Mouse (Mus musculus) layer of hippocampus, adult 8-10 months (tissue): ENCODE results near the gene Plscr2. TPM values are rescaled to one million over a fixed set of nuclear protein-coding genes. Genes with fewer than 3 reads are reported as not detected.

Source experiments
- DNase-seq, 2 experiments: peaks; one replicate each; pipeline ENCODE4 v3.0.0; 2022; ENCODE audit warnings: low spot score in 2 of 2
- total RNA-seq, 4 experiments: library from RNA; stranded (reverse); gene quantifications; 2 replicates each; pipeline ENCODE4 v1.2.4; 2022

Plscr2 gene
- total RNA-seq = 1 to 10 TPM; 2.5 to 8.3 (median 6.0) TPM

- no peak for DNase-seq
These were observed at the start of gene Plscr2 for GRCm38 (mm10) chr9:92275486-92276207. Plscr2 (plus strand) TSS chr9:92275602.

DNA sequence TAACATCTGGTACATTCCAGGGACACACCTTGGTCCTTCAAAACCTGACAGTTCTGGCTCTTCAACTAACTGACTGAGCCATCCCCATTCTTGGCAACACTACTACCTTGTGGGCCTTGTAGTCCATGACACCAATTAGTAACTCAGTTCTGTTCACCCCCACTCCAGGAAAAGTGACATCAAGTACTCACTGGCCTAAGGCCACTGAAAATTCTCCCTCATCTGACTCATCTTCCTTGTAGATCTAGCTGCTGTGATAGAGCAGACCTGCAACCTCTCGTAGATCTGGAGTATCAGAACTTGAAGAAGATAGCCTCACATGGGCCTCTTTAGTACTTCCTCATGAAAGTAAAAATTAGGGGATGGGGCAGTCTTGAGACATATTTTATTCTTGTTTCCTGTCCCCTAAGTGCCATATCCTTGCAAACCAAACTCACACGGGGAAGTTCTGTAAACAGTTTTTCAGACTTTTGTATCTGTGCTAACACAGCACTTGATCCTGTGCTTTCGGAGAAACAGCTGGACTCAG lies 49.2 kb upstream of the Plscr2 start:
- DNase-seq = no peak

GRCm38 (mm10) chr9:92226795-92227194 lies 48.6 kb upstream of the Plscr2 start:
- no peak for DNase-seq

- no peak for DNase-seq
These were observed 46.3 kb upstream of the Plscr2 start for GRCm38 (mm10) chr9:92228867-92229832.

- no peak for DNase-seq
These were observed 45.6 kb upstream of the Plscr2 start for GRCm38 (mm10) chr9:92229833-92230205.

- no peak for DNase-seq
These were observed 40.4 kb upstream of the Plscr2 start for GRCm38 (mm10) chr9:92234901-92235458.

DNA sequence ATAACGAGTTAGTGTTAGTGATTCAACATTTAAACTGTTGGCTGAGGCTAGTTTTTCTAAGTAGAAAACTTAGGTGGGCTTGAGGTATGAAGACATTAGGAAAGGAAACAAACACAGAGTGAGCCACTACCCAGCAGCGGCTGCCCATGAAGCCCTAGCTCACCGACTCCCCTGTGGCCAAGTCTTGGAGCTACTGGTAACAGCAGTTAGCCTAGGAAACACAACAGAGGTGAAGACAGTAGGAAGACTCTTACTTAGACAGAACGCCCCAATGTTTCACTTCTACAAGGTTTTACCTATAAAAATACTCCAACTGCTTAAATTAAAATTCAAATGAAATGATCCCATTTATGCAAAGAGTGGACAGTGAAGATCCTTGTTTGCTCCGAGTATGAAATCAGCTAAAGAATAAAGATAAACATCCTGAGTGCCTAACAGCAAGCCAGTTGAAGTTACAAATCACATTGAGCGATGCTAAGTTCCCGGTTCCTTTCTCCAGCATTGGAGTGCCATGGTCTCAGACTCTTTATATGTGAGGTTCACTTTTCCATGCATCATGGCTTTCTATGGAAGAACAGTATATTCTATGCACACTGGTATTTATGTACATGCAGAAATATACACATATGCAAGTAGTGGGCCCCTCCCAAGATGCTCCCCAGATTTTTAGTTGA lies 26.5 kb upstream of the Plscr2 start:
- DNase-seq = no peak

- no peak for DNase-seq
These were observed 26.0 kb upstream of the Plscr2 start, which contains the start of gene Plscr1 for GRCm38 (mm10) chr9:92249447-92249852. Plscr1 (plus strand) TSS chr9:92249750.

GRCm38 (mm10) chr9:92249987-92250772 lies 25.2 kb upstream of the Plscr2 start:
- DNase-seq = peak; percentile 12 to 26

- no peak for DNase-seq
These were observed 22.7 kb upstream of the Plscr2 start for GRCm38 (mm10) chr9:92252718-92253117.

DNA sequence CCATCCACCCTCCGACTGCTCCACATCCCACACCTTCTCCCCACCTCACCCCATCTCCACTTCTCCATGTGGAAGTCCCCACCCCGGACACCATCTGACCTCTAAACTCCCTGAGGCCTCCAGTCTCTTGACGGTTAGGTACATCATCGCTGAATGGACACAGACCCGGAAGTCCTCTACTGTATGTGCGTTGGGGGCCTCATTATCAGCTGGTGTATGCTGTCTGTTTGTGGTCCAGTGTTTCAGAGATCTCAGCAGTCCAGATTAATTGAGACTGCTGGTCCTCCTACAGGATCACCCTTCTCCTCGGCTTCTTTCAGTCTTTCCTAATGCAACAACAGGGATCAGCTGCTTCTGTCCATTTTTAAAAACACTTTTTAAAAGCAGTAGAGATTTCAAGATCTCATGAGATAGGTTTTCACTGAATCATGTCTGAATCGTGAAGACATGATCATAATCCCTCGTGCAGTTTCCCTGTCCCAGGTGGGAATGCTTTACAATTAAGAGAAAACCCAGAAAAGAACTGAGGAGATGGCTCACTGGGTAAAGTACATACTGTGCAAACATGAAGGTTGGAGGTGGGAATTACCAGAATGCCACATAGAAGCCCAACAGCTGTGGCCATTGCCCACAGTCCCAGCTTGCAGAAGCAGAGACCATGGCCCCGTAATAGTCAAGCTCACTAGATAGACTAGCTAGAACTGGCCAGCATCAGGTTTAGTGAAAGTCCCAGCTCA lies 21.6 kb upstream of the Plscr2 start:
- DNase-seq = no peak

DNA sequence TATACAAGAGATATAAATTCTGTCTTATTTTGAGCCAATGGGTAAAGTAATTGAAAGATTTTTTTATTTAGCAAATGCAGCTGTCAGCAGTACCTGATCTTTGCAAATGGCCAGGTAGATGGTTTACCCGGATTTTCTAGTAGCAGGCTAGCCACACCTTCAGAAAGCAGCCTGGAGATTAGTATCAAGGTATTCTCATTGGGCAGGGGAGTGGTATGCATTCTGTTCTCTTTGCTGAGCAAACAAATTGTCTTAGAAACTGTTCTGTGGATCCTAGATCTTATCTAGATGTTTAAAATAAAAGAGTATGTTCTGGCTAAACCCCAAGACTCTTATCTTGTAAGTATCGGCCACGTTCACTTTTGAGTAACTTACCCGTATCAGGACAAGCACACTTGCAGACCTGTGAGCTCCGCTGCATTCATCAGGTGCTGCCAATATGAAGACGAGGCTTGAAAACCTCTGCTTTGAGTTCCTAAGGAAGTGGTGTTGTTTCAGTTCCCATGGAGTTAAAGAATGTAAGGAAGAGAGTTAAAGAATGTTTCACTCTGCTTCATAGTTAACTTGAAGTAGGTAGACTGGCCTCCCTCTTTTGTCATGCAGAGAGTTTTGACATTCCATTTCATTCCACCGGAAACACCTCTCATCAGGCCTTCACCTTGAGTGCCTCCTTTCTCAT lies 14.8 kb upstream of the Plscr2 start:
- no peak for DNase-seq

- no peak for DNase-seq
These were observed 9.7 kb upstream of the Plscr2 start for GRCm38 (mm10) chr9:92265719-92266118.

DNA sequence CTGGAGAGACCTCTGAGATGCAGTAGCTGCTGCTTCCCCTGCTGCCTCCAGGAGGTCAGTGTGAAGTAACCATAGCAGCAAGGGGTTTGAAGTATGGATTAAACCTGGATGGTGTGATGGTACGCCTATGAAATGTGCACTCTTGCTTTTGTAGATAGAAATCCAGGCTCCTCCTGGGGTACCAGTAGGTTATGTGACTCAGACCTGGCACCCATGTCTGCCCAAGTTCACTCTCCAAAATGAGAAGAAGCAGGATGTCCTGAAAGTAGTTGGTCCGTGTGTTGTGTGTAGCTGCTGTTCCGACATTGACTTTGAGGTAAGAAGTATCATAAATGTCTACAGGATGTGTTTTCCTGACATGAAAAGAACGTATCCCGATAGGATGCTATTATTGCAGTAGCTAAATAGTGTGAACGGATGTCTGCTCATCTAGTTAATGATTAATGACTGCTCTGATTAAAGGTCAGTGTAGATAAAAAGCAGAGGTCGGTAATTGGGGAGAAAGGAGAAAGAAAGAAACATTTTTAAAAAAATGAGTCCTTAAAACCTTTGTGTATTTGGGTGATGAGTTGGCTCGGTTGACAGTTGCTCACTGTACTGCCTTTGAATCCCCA lies 8.7 kb upstream of the Plscr2 start:
- DNase-seq = no peak

GRCm38 (mm10) chr9:92267732-92268131 lies 7.7 kb upstream of the Plscr2 start:
- no peak for DNase-seq

DNA sequence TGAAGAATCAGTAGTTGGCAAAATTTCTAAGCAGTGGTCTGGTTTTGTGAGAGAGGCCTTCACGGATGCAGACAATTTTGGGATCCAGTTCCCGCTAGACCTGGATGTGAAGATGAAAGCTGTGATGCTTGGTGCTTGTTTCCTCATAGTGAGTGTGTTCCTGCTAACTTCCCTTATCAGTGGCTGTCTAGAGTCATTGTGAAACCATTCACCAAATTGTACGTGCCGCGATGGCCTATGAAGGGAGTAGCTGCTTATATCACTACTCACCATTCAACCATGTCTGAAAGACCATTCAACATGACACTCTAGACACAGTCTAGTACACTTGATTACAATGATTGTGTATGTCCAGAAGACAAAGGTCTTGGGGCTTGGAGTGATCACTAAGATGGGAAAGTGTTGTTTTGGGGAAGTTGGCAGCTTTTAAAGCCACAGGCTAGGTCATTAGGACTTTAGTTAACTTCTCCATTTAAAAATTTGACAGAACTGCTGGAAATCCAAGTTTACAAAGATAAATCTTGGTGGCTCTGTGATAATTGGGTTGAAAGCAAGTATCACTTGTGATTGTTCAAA lies 5.5 kb upstream of the Plscr2 start:
- no peak for DNase-seq

GRCm38 (mm10) chr9:92270927-92271326 lies 4.5 kb upstream of the Plscr2 start:
- peak in 1 of 2 experiments; percentile 24 for DNase-seq

- no peak for DNase-seq
These were observed 2.8 kb upstream of the Plscr2 start for GRCm38 (mm10) chr9:92272650-92273049.
